Mouse (Mus musculus) adrenal gland, adult 8-10 months (tissue): ENCODE data around the gene Ghrhr. TPM values are rescaled to one million over a fixed set of nuclear protein-coding genes. Genes with fewer than 3 reads are reported as not detected.

ENCODE experiments used
- total RNA-seq, 4 experiments: library from RNA; stranded (reverse); gene quantifications; 2 replicates each; pipeline ENCODE4 v1.2.4; 2022

Gene Ghrhr
- total RNA-seq, 4 experiments from 2014 or later: not detected

Other genes starting within 250 kb of the Ghrhr start
- gene Crhr2, start 243.3 kb upstream of the Ghrhr start, total RNA-seq: under 1 TPM in 2 of 4 experiments, not detected in 2; 0.12 to 0.34 TPM
- gene Inmt, start 201.3 kb upstream of the Ghrhr start, total RNA-seq: 10 to 100 TPM; 13.6 to 32.7 (median 23.2) TPM
- 10 to 100 TPM in 1 of 4 experiments, 1 to 10 TPM in 3; 4.0 to 10.2 (median 6.3) TPM for gene Mindy4, start 172.9 kb upstream of the Ghrhr start, total RNA-seq
- 10 to 100 TPM; 38.4 to 78.8 (median 49.7) TPM for gene Aqp1, start 39.9 kb upstream of the Ghrhr start, total RNA-seq
- gene Adcyap1r1, start 75.7 kb downstream of the Ghrhr start, total RNA-seq: 10 to 100 TPM; 43.9 to 62.8 (median 50.4) TPM